Mouse (Mus musculus) layer of hippocampus, postnatal 10 days (tissue): ENCODE results near the gene Fam241b. TPM values are rescaled to one million over a fixed set of nuclear protein-coding genes. Genes with fewer than 3 reads are reported as not detected.
"Not testable (repeated sequence)": the region's sequence is repeated elsewhere in the genome, so short reads cannot be mapped to it uniquely, and the experiment has no call there.

Experiments used
- DNase-seq, 2 experiments: peaks; one replicate each; pipeline ENCODE4 v3.0.0; 2021; ENCODE audit warnings: low spot score in 2 of 2
- total RNA-seq, 2 experiments: library from RNA; stranded (reverse); gene quantifications; 2 replicates each; pipeline ENCODE4 v1.2.3; 2021

Fam241b gene
- total RNA-seq, 2 experiments from 2014 or later: 49.1 to 55.5 TPM

DNA sequence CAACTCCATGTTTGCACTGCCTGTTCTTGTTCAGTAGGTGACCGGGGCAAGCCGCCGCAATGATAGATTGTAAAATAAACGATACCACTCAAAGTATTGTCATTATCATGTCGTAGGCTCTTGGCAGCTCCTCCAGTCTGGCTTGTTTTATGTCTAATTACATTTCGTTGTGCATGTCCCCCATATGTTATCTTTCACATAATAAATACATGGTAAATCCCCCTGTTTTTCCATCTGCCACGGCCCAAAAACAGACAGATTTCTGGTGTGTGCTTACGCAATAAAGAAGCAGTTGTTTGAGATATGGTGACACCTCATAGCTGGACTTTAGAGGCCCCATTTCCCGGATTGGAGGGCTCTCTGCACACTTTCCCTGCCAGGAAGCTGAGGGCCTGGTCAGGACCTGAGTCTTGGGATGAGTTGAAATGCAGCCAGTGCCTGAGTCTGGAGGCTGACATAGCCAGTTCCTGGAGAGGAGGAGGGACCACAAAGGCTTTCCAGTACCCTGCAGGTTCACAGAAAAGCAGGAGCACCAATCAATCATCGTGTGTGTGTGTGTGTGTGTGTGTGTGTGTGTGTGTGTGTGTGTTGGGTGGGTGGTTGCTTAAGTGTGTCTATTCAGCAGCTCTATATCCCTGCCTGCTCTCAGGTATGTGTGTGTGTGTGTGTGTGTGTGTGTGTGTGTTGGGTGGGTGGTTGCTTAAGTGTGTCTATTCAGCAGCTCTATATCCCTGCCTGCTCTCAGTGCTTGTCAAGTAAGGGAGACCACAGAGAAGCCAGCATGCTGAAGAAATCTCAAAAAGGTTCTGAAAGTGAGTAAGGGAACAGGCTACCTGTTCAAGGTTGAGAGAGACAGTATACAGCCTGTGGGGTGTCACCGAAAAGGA lies 67.2 kb downstream of the Fam241b start:
- no peak for DNase-seq

GRCm38 (mm10) chr10:62071346-62071745 lies 72.4 kb downstream of the Fam241b start:
- not testable (repeated sequence) for DNase-seq

- no peak for DNase-seq
Measured at GRCm38 (mm10) chr10:62070636-62071035, 73.1 kb downstream of the Fam241b start.

DNA sequence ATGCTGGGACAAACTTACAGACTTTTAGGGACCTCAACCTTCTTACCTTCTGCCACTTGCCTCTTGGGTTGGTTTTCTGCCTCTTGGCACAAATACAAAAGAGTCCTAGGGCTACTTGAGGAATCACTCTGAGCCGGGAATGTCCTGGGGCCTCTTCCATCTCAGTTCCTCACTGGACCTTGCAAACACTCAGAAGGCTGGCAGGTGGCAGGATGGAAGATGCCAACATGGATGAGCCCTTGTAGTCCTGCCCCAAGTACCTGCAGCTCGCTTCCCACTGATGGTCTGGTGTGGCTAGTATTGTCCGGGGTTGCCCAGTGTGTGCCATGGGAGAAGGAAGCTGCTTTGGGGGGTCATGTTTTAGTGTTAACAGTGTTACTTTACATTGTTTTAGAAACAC lies 73.8 kb downstream of the Fam241b start:
- no peak for DNase-seq

- DNase-seq: no peak
Measured at GRCm38 (mm10) chr10:62069398-62069797, 74.3 kb downstream of the Fam241b start.

- DNase-seq: peak in 1 of 2 experiments; percentile 50
Measured at GRCm38 (mm10) chr10:62068532-62068931, 75.2 kb downstream of the Fam241b start.

DNA sequence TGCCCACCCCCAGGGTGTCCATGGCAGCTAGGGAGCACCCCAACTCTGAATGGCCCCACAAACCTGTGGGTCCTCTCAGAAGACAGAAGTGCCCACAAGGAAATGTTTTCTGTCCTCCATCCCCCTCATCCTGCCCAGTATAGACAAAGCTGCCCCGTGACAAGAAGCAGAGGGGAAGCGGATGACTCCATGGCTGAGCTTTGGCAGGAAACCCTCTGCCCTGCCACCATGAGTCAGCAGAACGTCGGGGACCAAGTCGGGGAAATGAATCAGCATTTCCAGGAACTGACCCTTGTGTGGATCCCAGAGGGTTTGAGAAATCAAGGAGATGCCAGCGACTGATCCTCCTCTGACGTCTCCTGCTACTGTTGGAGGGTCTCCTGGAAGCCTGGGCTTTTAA lies 77.5 kb downstream of the Fam241b start:
- DNase-seq: no peak

DNA sequence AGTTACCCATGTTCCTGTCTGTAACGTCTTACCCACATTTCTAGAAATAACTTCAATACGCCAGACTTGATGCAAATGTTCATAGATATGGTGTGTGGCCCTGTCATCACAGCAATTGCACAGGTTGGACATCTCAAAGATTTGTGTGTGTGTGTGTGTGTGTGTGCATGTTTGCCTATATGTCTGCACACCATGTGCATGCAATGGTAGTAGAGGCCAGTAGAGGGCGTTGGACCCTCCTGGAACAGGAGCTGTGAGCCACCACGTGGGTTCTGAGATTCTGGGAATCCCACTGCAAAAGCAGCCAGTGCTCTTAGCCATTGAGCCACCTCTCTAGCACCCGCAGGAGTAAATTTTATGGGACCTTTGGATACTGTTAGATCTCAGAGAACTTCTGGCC lies 80.9 kb downstream of the Fam241b start:
- DNase-seq: no peak

- DNase-seq: no peak
Measured at GRCm38 (mm10) chr10:62060969-62061678, 82.6 kb downstream of the Fam241b start.

DNA sequence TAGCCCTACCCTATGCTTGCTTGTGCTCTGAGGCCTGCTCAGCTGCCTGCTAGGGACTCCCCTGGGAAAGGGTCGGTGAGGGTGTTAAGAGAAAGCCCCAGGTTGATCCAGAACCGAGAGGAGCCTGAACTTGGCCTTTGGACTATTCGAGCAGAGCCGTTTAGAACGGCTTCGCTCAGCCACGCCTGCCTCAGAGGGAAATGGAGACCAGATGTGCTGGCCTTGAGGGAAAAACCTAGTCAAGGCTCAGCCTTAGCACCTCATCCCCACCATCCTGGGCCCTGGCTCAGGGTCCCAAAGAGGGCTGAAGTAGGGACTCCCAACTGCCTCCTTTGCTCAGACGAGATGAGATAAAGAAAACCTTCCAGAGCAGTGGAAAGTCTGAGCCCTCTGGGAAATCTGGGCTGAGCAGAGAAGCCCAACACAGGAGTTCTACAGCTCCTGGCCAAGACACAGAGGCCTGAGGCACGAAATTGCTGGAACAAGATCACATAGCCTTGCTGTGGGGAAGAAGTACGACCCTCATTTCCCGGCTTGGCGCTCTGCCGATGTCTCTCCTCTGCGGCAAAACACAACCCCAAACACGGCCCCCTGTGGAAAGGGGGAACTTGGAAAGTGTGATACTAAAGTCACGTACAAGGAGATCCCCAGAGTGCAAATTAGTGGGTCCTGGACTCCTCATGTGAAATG lies 83.4 kb downstream of the Fam241b start:
- peak in 1 of 2 experiments; percentile 32 for DNase-seq

DNA sequence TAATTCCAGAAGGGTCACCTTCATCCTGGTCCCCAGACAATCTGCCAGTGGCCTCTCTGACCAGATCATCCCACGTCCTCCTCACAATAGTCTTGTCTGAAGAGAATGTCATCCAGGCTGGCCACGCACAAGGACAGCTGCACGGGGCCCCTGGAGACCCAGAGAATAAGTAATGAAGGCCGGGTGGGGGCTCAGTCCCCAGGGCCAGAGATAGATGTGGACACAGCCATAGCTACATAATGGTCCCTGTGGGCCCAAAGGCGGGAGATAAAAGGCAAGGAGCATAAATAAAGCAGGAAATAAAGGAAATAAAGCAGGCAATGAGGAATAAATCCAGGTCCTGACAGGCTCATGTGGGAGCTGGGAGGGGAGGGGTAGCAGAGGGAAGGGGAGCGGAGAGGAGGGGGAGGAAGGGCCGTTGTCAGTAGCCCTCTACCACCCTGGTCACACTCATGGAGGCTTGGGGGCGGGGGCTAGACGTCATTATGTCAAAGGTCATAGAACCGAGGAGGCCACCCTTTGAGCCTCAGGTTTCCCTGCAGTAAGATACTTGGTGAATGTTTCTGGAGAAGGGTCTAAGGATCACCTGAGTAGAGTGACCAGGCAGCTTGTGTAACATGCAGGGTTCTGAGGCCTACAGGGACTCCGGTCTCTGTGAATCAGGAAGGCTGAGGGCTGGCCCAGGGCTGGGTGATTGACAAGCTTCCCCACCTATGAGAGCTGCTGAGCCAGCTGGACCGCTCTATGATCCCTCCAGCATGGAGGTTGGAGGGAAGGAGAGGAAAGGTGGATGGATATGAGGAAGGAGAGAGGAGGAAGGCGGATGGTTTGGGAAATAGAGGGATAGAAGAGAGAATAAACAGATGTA lies 85.0 kb downstream of the Fam241b start:
- DNase-seq: no peak

Other genes with a start within 250 kb of the Fam241b start
- gene Col13a1, start 164.8 kb downstream of the Fam241b start, total RNA-seq: 1 to 10 TPM; 2.5 to 2.7 TPM
- gene Neurog3, start 10.8 kb downstream of the Fam241b start, total RNA-seq: not detected
- gene Tspan15, start 87.3 kb upstream of the Fam241b start, total RNA-seq: 1 to 10 TPM; 7.9 to 9.0 TPM
- gene Tacr2, start 108.5 kb upstream of the Fam241b start, total RNA-seq: under 1 TPM in 1 of 2 experiments, not detected in 1; 0.25 TPM
- 100 to 1,000 TPM; 280 to 294 TPM for gene Hk1, start 236.0 kb upstream of the Fam241b start, total RNA-seq